Mouse (Mus musculus): ENCODE data around the gene Eif2ak4. TPM values are rescaled to one million over a fixed set of nuclear protein-coding genes. Genes with fewer than 3 reads are reported as not detected.

The Eif2ak4 gene
- total and polyA plus RNA-seq, 3 experiments: 4.6 to 7.0 (median 6.1) TPM

GRCm38 (mm10) chr2:118461480-118462165, 73.2 kb downstream of the Eif2ak4 start:
- TF ChIP-seq CTCF (IDR thresholded peaks at IDR 0.05) (no peak), POLR2A (IDR thresholded peaks at IDR 0.05; ENCODE audit: insufficient read depth, low read depth, low read length) (no peak), EP300 (IDR thresholded peaks at IDR 0.05; ENCODE audit: insufficient read depth, low read depth, low read length) (no peak)
- intact Hi-C loops (cut with DNase I): no loop called here
- no peak overlapping the region for H3K27ac ChIP-seq
- H3K79me2 ChIP-seq (replicated peaks; ENCODE audit: control insufficient read depth, insufficient read depth, low read length): no peaks in the 10 kb centered on the region
- no peaks in the 10 kb centered on the region for H3K36me3 ChIP-seq (ENCODE audit: control insufficient read depth, insufficient read depth, low read length)
- WGBS: 71% methylated on average over 16 of the region's 16 CpGs
- H3K4me3 ChIP-seq: no peak overlapping the region
- H3K4me1 ChIP-seq (ENCODE audit: control insufficient read depth, insufficient read depth, low read length): no peaks in the 10 kb centered on the region
- DNase-seq: no peak
- H3K27me3 ChIP-seq (ENCODE audit: control insufficient read depth, insufficient read depth, low read length): no peaks in the 10 kb centered on the region
- no peak overlapping the region for H3K9ac ChIP-seq (ENCODE audit: low read depth, low read length)

- Histone ChIP-seq H3K4me3 (no peak overlapping the region), H3K9ac (ENCODE audit: low read depth, low read length) (no peak overlapping the region), H3K27ac (no peak overlapping the region), H3K79me2 (replicated peaks; ENCODE audit: control insufficient read depth, insufficient read depth, low read length) (no peaks in the 10 kb centered on the region), H3K27me3 (ENCODE audit: control insufficient read depth, insufficient read depth, low read length) (no peaks in the 10 kb centered on the region), H3K4me1 (ENCODE audit: control insufficient read depth, insufficient read depth, low read length) (no peaks in the 10 kb centered on the region), H3K36me3 (ENCODE audit: control insufficient read depth, insufficient read depth, low read length) (peaks cover 3% of the 10 kb centered on the region)
- 94% methylated on average over 5 of the region's 5 CpGs for WGBS
- no peak for TF ChIP-seq EP300 (IDR thresholded peaks at IDR 0.05; ENCODE audit: insufficient read depth, low read depth, low read length)
- no peak for TF ChIP-seq CTCF (IDR thresholded peaks at IDR 0.05)
- TF ChIP-seq POLR2A (IDR thresholded peaks at IDR 0.05; ENCODE audit: insufficient read depth, low read depth, low read length): no peak
- intact Hi-C loops (cut with DNase I): no loop called here
- DNase-seq: no peak
Measured at GRCm38 (mm10) chr2:118463480-118463879, 75.1 kb downstream of the Eif2ak4 start.

- H3K27ac ChIP-seq: no peak overlapping the region
- no peaks in the 10 kb centered on the region for H3K79me2 ChIP-seq (replicated peaks; ENCODE audit: control insufficient read depth, insufficient read depth, low read length)
- no peak overlapping the region for H3K4me3 ChIP-seq
- 78% methylated on average over 3 of the region's 3 CpGs for WGBS
- TF ChIP-seq POLR2A (IDR thresholded peaks at IDR 0.05; ENCODE audit: insufficient read depth, low read depth, low read length): no peak
- TF ChIP-seq EP300 (IDR thresholded peaks at IDR 0.05; ENCODE audit: insufficient read depth, low read depth, low read length): no peak
- TF ChIP-seq CTCF (IDR thresholded peaks at IDR 0.05): no peak
- H3K27me3 ChIP-seq (ENCODE audit: control insufficient read depth, insufficient read depth, low read length): no peaks in the 10 kb centered on the region
- peaks cover 4% of the 10 kb centered on the region for H3K36me3 ChIP-seq (ENCODE audit: control insufficient read depth, insufficient read depth, low read length)
- H3K4me1 ChIP-seq (ENCODE audit: control insufficient read depth, insufficient read depth, low read length): no peaks in the 10 kb centered on the region
- intact Hi-C loops (cut with DNase I): no loop called here
- DNase-seq: no peak
- no peak overlapping the region for H3K9ac ChIP-seq (ENCODE audit: low read depth, low read length)
Measured at GRCm38 (mm10) chr2:118464450-118464849, 76.0 kb downstream of the Eif2ak4 start.

GRCm38 (mm10) chr2:118465894-118466293, 77.5 kb downstream of the Eif2ak4 start:
- intact Hi-C loops (cut with DNase I): no loop called here
- Histone ChIP-seq H3K4me1 (ENCODE audit: control insufficient read depth, insufficient read depth, low read length) (no peaks in the 10 kb centered on the region), H3K79me2 (replicated peaks; ENCODE audit: control insufficient read depth, insufficient read depth, low read length) (no peaks in the 10 kb centered on the region), H3K36me3 (ENCODE audit: control insufficient read depth, insufficient read depth, low read length) (peaks cover 4% of the 10 kb centered on the region), H3K9ac (ENCODE audit: low read depth, low read length) (no peak overlapping the region), H3K27me3 (ENCODE audit: control insufficient read depth, insufficient read depth, low read length) (no peaks in the 10 kb centered on the region), H3K27ac (peak overlapping the region; percentile 51), H3K4me3 (no peak overlapping the region)
- 38% methylated on average over 2 of the region's 2 CpGs for WGBS
- no peak for DNase-seq
- TF ChIP-seq EP300 (IDR thresholded peaks at IDR 0.05; ENCODE audit: insufficient read depth, low read depth, low read length) (no peak), CTCF (IDR thresholded peaks at IDR 0.05) (no peak)

- no peaks in the 10 kb centered on the region for H3K27me3 ChIP-seq (ENCODE audit: control insufficient read depth, insufficient read depth, low read length)
- no peaks in the 10 kb centered on the region for H3K4me1 ChIP-seq (ENCODE audit: control insufficient read depth, insufficient read depth, low read length)
- H3K27ac ChIP-seq: peak overlapping the region; percentile 43
- H3K36me3 ChIP-seq (ENCODE audit: control insufficient read depth, insufficient read depth, low read length): peaks cover 4% of the 10 kb centered on the region
- no peak overlapping the region for H3K4me3 ChIP-seq
- no peaks in the 10 kb centered on the region for H3K79me2 ChIP-seq (replicated peaks; ENCODE audit: control insufficient read depth, insufficient read depth, low read length)
- WGBS: 58% methylated on average over 1 of the region's 1 CpGs
- TF ChIP-seq CTCF (IDR thresholded peaks at IDR 0.05) (peak; percentile 24), POLR2A (IDR thresholded peaks at IDR 0.05; ENCODE audit: insufficient read depth, low read depth, low read length) (no peak), EP300 (IDR thresholded peaks at IDR 0.05; ENCODE audit: insufficient read depth, low read depth, low read length) (no peak)
- DNase-seq: no peak
- H3K9ac ChIP-seq (ENCODE audit: low read depth, low read length): no peak overlapping the region
- intact Hi-C loops (cut with DNase I): no loop called here
Measured at GRCm38 (mm10) chr2:118466601-118467000, 78.2 kb downstream of the Eif2ak4 start.

- no peak overlapping the region for H3K4me3 ChIP-seq
- no peak for TF ChIP-seq CTCF (IDR thresholded peaks at IDR 0.05)
- TF ChIP-seq EP300 (IDR thresholded peaks at IDR 0.05; ENCODE audit: insufficient read depth, low read depth, low read length): no peak
- TF ChIP-seq POLR2A (IDR thresholded peaks at IDR 0.05; ENCODE audit: insufficient read depth, low read depth, low read length): no peak
- no peak overlapping the region for H3K9ac ChIP-seq (ENCODE audit: low read depth, low read length)
- H3K79me2 ChIP-seq (replicated peaks; ENCODE audit: control insufficient read depth, insufficient read depth, low read length): no peaks in the 10 kb centered on the region
- H3K4me1 ChIP-seq (ENCODE audit: control insufficient read depth, insufficient read depth, low read length): no peaks in the 10 kb centered on the region
- H3K36me3 ChIP-seq (ENCODE audit: control insufficient read depth, insufficient read depth, low read length): peaks cover 6% of the 10 kb centered on the region
- intact Hi-C loops (cut with DNase I): no loop called here
- H3K27ac ChIP-seq: no peak overlapping the region
- H3K27me3 ChIP-seq (ENCODE audit: control insufficient read depth, insufficient read depth, low read length): no peaks in the 10 kb centered on the region
- no peak for DNase-seq
Measured at GRCm38 (mm10) chr2:118468354-118468753, 79.9 kb downstream of the Eif2ak4 start.

Measured in heart, adult 2 months (tissue).